Mouse (Mus musculus): Measurements from ENCODE around the gene Rtbdn. TPM values are rescaled to one million over a fixed set of nuclear protein-coding genes. Genes with fewer than 3 reads are reported as not detected.

Gene Rtbdn
- polyA plus RNA-seq, 1 experiment from 2014 or later, result 0.88 TPM

GRCm38 (mm10) chr8:84978248-84978940, 31.6 kb downstream of the Rtbdn start, which contains the start of gene Junb:
Junb (minus strand) TSS chr8:84978718.
- peaks cover 64% of the 10 kb centered on the region for H3K4me1 ChIP-seq
- peak; percentile 33 for ATAC-seq (ENCODE audit: low FRiP score)
- H3K9me3 ChIP-seq, result no peaks in the 10 kb centered on the region
- WGBS, result under 1% methylated on average over 62 of the region's 63 CpGs
- H3K27ac ChIP-seq, result no peak within 1 kb of the TSS; the same call in 1 of the 2 replicates
- peaks cover 61% of the 10 kb centered on the region for H3K27me3 ChIP-seq
- H3K4me3 ChIP-seq (replicated peaks), result peak within 1 kb of the TSS; percentile 46
- H3K4me2 ChIP-seq, result peak within 1 kb of the TSS; percentile 88
- H3K36me3 ChIP-seq (replicated peaks), result peaks cover 18% of the 10 kb centered on the region
- H3K9ac ChIP-seq, result peak within 1 kb of the TSS; percentile 49

GRCm38 (mm10) chr8:84979599-84980421, 33.0 kb downstream of the Rtbdn start:
- peak; percentile 19; the same call in 1 of the 2 replicates for ATAC-seq (ENCODE audit: low FRiP score)
- H3K27ac ChIP-seq, result no peak overlapping the region; the same call in 1 of the 2 replicates

GRCm38 (mm10) chr8:84980622-84981358, 34.0 kb downstream of the Rtbdn start:
- Histone ChIP-seq H3K9ac (no peak overlapping the region), H3K4me1 (peaks cover 72% of the 10 kb centered on the region), H3K36me3 (replicated peaks) (no peaks in the 10 kb centered on the region), H3K4me2 (no peak overlapping the region), H3K4me3 (replicated peaks) (no peak overlapping the region), H3K27ac (no peak overlapping the region), H3K9me3 (no peaks in the 10 kb centered on the region), H3K27me3 (peaks cover 85% of the 10 kb centered on the region)
- no peak for ATAC-seq (ENCODE audit: low FRiP score)
- 39% methylated on average over 11 of the region's 11 CpGs for WGBS

More at GRCm38 (mm10) chr8:84979599-84980421, 33.0 kb downstream of the Rtbdn start:
- Histone ChIP-seq H3K27me3 (peaks cover 75% of the 10 kb centered on the region), H3K4me1 (peaks cover 69% of the 10 kb centered on the region), H3K9ac (0 out of 2 replicates have a peak overlapping the region, but pooled peaks have one; percentile 13), H3K9me3 (no peaks in the 10 kb centered on the region), H3K36me3 (replicated peaks) (peaks cover 5% of the 10 kb centered on the region), H3K4me3 (replicated peaks) (peak overlapping the region; percentile 46), H3K4me2 (peak overlapping the region; percentile 88)
- WGBS, result 2% methylated on average over 42 of the region's 42 CpGs

DNA sequence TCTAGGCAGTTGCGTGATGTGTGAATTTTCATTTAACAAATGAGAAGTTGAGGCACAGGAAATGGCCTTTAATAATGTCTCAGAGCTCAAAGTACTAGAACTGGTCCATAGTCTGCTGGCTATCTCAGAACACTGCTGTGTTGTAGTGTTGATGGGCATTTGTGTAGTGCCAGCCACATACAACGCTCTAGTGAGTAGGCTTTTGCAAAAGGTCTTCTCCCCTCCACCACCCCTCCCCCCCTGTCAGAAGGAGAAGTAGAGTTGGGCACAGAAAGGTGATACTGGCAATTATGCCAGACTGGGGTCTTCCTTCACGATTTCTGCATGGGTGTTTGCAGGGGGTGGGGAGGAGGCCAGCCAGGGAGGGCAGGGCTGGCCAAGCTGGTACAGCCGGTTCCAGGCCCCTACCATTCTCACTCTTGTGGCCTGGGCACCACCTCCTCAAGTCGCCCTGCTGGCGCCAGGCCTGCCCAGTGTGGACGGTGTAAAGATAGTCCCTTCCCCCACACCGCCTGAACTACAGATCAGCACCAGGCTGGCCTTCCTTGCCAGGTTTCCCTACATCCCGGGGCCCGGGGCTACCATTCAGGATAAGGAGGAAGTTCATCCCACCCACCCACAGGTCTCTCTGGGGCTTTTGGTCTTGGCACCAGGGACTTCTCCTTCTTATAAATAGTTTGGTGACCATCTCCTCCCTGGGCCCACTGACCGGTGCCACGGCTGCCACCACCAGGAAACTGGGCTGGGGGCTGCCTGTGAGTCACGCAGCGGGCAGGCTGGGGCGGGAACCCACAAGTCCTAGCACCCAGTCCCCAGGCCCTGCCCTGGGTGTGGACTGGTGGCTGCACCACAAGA, 35.1 kb downstream of the Rtbdn start:
- Histone ChIP-seq H3K36me3 (replicated peaks) (no peaks in the 10 kb centered on the region), H3K9me3 (no peaks in the 10 kb centered on the region), H3K4me1 (peaks cover 69% of the 10 kb centered on the region), H3K27me3 (peaks cover 93% of the 10 kb centered on the region), H3K4me2 (no peak overlapping the region), H3K27ac (no peak overlapping the region), H3K9ac (no peak overlapping the region), H3K4me3 (replicated peaks) (no peak overlapping the region)
- ATAC-seq (ENCODE audit: low FRiP score), result no peak
- 84% methylated on average over 15 of the region's 15 CpGs for WGBS

DNA sequence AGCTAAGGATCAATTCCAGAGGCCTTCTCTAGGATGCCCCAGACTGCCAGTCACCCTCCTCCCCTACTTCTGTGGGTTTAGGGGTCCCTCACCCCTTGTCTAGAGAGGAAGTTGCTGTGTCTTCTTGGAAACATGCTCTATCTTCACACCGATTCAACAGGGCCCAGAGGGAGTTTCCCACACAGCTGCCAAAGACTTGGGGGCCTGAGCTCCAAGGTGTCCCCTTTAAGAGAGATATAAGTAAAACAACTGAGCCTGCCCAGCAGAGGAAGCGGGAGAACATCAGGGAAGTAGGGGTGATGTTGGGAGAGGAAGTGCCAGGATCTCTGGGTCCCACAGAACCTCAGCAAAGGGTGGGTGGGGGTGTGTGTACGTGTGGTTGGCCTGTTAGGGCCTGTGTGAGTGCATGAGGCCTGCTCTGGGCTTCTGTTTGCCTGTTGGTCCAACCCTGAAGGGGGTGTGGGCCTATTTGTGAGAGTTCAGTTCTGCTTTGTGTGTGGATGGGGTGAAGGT, 35.8 kb downstream of the Rtbdn start:
- Histone ChIP-seq H3K9me3 (no peaks in the 10 kb centered on the region), H3K27me3 (peaks cover 93% of the 10 kb centered on the region), H3K4me1 (peaks cover 62% of the 10 kb centered on the region), H3K4me3 (replicated peaks) (no peak overlapping the region), H3K4me2 (no peak overlapping the region), H3K27ac (no peak overlapping the region), H3K36me3 (replicated peaks) (no peaks in the 10 kb centered on the region), H3K9ac (no peak overlapping the region)
- WGBS, result 73% methylated on average over 3 of the region's 3 CpGs
- no peak for ATAC-seq (ENCODE audit: low FRiP score)

DNA sequence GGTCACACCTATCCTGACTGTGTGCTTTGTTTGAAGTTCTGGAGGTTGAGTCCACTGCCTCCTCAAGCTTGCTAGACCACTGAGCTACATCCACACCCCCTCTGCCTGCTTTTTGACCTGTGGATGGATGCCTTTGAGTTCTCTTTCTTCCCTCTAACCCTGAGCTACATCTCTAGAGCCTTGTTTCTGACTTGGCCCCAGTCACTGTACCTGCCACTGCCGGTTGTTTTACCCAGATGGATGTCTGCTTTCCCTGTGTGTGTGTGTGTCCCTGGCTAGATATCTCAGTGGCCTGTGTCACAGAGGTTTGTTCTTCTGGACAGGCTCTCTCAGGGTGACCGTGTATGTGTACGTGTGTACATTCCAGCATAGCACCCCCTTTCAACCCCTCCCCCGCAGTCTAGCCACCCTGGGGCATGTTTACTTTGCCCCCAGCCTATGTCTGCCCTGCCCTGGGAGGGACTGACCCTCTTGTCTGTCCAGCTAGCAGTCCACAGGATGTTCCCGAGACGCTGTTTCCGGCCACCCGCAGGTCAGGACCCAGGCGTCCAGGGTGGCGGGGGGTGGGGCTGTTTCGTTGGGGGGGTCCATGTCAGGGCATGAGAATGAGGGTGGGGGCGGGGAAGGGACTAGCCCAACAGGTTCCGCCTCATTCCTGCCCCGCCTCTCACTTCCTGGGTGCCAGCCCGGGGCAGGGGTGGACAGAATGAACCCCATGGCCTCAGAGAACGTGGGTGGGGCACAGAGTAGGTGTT, 37.7 kb downstream of the Rtbdn start:
- Histone ChIP-seq H3K9me3 (no peaks in the 10 kb centered on the region), H3K27me3 (peaks cover 90% of the 10 kb centered on the region), H3K36me3 (replicated peaks) (no peaks in the 10 kb centered on the region), H3K27ac (0 out of 2 replicates have a peak overlapping the region, but pooled peaks have one; percentile 36), H3K4me2 (peak overlapping the region; percentile 98), H3K4me3 (replicated peaks) (peak overlapping the region; percentile 53; the same call in 1 of the 2 replicates), H3K9ac (peak overlapping the region; percentile 63; the same call in 1 of the 2 replicates), H3K4me1 (peaks cover 47% of the 10 kb centered on the region)
- ATAC-seq (ENCODE audit: low FRiP score), result no peak
- 23% methylated on average over 16 of the region's 16 CpGs for WGBS

DNA sequence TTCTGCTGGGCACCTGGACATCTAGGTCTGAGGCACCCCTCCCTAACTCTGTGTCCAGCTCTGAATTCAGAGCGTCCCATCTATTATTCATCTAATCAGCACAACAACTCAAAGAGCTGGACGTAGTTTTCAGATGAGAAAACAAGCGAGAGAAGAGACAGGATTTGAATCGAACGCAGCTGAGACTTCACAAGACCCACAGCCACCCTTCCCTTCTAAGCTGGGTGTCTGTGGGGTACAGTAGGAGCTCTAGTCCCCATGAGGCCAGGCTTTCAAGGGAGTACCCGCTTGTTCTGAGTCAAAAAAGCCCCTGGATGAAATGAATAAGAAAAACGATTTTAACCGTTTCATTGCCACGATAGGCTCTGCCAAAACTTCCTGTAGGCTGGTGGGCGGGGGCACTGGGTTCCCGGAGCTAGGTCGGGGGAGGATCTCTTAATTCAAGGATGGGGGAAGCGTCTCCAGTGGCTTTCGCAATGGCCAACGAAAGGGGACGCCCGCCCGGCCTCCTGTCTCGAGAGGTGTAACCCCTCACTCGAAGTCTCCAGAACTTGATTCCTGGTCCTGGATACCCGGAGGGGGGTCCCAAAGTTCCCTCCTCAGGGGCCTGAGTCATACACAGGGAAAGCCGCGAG, 38.4 kb downstream of the Rtbdn start:
- ATAC-seq (ENCODE audit: low FRiP score), result no peak
- Histone ChIP-seq H3K4me2 (peak overlapping the region; percentile 98), H3K27me3 (peaks cover 84% of the 10 kb centered on the region), H3K4me1 (peaks cover 42% of the 10 kb centered on the region), H3K36me3 (replicated peaks) (no peaks in the 10 kb centered on the region), H3K4me3 (replicated peaks) (peak overlapping the region; percentile 53), H3K27ac (0 out of 2 replicates have a peak overlapping the region, but pooled peaks have one; percentile 36), H3K9ac (peak overlapping the region; percentile 63), H3K9me3 (no peaks in the 10 kb centered on the region)
- 1% methylated on average over 23 of the region's 23 CpGs for WGBS

DNA sequence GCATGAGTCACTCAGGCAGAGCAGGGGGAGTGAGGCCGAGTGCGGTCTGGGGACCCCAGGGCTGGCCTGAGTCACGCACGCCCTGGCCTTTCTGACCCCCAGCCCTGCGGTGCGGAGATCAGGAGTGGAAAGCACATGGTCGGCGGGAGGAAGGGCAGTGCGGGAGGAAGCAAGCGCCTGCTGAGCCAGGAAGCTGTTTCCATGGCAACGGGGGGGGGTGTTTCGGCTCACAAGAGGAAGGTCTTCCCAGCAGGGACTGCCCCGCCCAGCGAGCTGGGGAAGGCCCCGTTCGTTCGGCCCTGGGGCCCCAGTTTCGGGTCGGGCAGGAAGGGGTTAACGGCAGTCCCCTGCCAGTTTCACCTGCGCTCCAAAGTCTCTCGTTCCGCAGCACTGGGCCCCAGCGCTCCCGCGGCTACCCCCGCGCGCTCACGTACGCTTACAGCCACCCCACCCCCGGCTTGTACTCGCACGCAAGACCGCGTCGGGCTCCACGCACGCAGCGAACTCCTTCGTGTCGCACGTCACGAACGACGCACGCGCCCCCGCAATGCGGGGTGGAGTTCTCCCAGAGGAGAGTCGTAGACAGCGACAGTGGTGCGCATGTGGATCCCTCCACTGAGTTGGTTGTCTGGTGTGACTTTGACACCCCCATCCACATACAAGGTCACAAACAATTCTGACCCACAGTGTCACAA, 39.0 kb downstream of the Rtbdn start:
- peak; percentile 5; the same call in 1 of the 2 replicates for ATAC-seq (ENCODE audit: low FRiP score)
- no peak overlapping the region for H3K27ac ChIP-seq

DNA sequence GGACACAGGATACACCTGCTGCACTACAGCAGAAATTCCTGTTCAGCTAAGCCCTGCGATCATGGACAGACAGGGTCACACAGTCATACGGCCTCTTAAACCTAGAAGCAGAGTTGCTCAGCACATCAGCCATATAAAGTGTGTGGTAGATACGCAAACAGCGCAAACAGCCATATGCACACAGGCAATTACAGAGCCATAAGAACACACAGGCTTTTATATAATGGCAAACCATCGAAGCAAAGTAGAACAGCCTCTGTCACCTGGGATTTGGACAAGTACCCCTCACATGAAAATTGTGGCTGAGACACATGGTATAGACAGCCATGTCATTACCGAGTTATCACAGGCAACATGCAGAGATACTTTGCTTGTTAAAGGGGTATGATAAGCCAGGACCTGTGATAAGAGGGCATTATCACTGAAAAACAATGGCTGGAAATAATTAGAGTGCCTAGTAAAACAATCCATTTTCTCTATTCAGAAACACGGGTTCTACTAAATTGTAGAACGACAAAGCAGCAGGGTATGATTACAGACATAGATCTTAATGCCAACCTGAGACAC, 39.7 kb downstream of the Rtbdn start:
- Histone ChIP-seq H3K9ac (peak overlapping the region; percentile 63), H3K27me3 (peaks cover 72% of the 10 kb centered on the region), H3K4me3 (replicated peaks) (peak overlapping the region; percentile 53), H3K9me3 (no peaks in the 10 kb centered on the region), H3K27ac (no peak overlapping the region), H3K4me1 (peaks cover 39% of the 10 kb centered on the region), H3K36me3 (replicated peaks) (no peaks in the 10 kb centered on the region), H3K4me2 (peak overlapping the region; percentile 98)
- 42% methylated on average over 8 of the region's 8 CpGs for WGBS
- ATAC-seq (ENCODE audit: low FRiP score), result no peak

More for the DNA sequence above, 39.0 kb downstream of the Rtbdn start:
- Histone ChIP-seq H3K36me3 (replicated peaks) (no peaks in the 10 kb centered on the region), H3K9me3 (no peaks in the 10 kb centered on the region), H3K27me3 (peaks cover 78% of the 10 kb centered on the region), H3K4me2 (peak overlapping the region; percentile 98), H3K4me1 (peaks cover 39% of the 10 kb centered on the region), H3K4me3 (replicated peaks) (peak overlapping the region; percentile 53), H3K9ac (peak overlapping the region; percentile 63)
- under 1% methylated on average over 51 of the region's 53 CpGs for whole genome bisulfite sequencing

All from forebrain, embryonic 12.5 days (tissue).